Mouse (Mus musculus) limb, embryonic 12.5 days (tissue): Measurements from ENCODE around the gene Jag1. TPM values are rescaled to one million over a fixed set of nuclear protein-coding genes. Genes with fewer than 3 reads are reported as not detected.

Experiments used
- ATAC-seq: fragments of 200-750 bp; cut with Nextera tagmentation; 2 replicates; pipeline ENCODE4 v1.8.0; 2017; ENCODE audit warnings: low read depth, moderate TSS enrichment; ENCODE audit not compliant: insufficient number of reproducible peaks, insufficient read depth, low FRiP score, low TSS enrichment
- H3K27ac ChIP-seq: fragments of 300-500 bp; sonication (generic); 2 replicates; pipeline ENCODE4 v1.5.1; 2016; ENCODE audit warnings: mild to moderate bottlenecking, moderate library complexity
- H3K27me3 ChIP-seq: fragments of 300-500 bp; sonication (generic); 2 replicates; pipeline ENCODE4 v1.6.1; 2016; ENCODE audit warnings: mild to moderate bottlenecking, moderate library complexity
- H3K36me3 ChIP-seq: fragments of 300-500 bp; sonication (generic); 2 replicates; pipeline ENCODE4 v1.6.1; 2016; ENCODE audit warnings: mild to moderate bottlenecking, moderate library complexity
- H3K4me1 ChIP-seq: fragments of 300-500 bp; sonication (generic); replicated peaks from 2 replicates; pipeline ENCODE4 v1.6.1; 2016
- H3K4me2 ChIP-seq: fragments of 300-500 bp; sonication (generic); 2 replicates; pipeline ENCODE4 v1.6.1; 2016; ENCODE audit warnings: mild to moderate bottlenecking, moderate library complexity
- H3K4me3 ChIP-seq: fragments of 300-500 bp; sonication (generic); replicated peaks from 2 replicates; pipeline ENCODE4 v1.5.1; 2016; ENCODE audit warnings: mild to moderate bottlenecking
- H3K9ac ChIP-seq: fragments of 300-500 bp; sonication (generic); replicated peaks from 2 replicates; pipeline ENCODE4 v1.6.1; 2016; ENCODE audit warnings: mild to moderate bottlenecking, moderate library complexity
- H3K9me3 ChIP-seq: fragments of 300-500 bp; sonication (generic); 2 replicates; pipeline ENCODE4 v1.6.1; 2016; ENCODE audit warnings: mild to moderate bottlenecking, moderate library complexity
- WGBS: fragments of 180-500 bp; shearing (Covaris S2); methylation state at CpG from one replicate; pipeline ENCODE4 v1.1.7; 2016; 5-methylcytosine and 5-hydroxymethylcytosine counted together
- polyA plus RNA-seq: library from polyadenylated mRNA; unstranded; fragments of >200 nt; fragmentation: Nextera tagmentation; extraction: Ambion mirVana; gene quantifications from 2 replicates; pipeline ENCODE4 v1.2.1, GENCODE M21; 2016

Gene Jag1
- polyA plus RNA-seq, 1 experiment from 2014 or later: 23.3 TPM

- 89% methylated on average over 7 of the region's 7 CpGs for WGBS
- Histone ChIP-seq H3K36me3 (peaks cover 42% of the 10 kb centered on the region), H3K4me3 (no peak overlapping the region)
Measured at GRCm38 (mm10) chr2:137081001-137081400, 35.4 kb downstream of the Jag1 start.

GRCm38 (mm10) chr2:137080468-137080867 is 36.0 kb downstream of the Jag1 start:
- Histone ChIP-seq H3K36me3 (peaks cover 36% of the 10 kb centered on the region), H3K4me1 (peaks cover 28% of the 10 kb centered on the region), H3K9ac (no peak overlapping the region), H3K4me3 (no peak overlapping the region), H3K27me3 (0 out of 2 replicates have a peak, but pooled peaks cover 3% of the 10 kb centered on the region), H3K4me2 (no peak overlapping the region), H3K9me3 (no peaks in the 10 kb centered on the region), H3K27ac (no peak overlapping the region)
- ATAC-seq: no peak
- 68% methylated on average over 6 of the region's 6 CpGs for WGBS

More at GRCm38 (mm10) chr2:137081001-137081400, 35.4 kb downstream of the Jag1 start:
- no peaks in the 10 kb centered on the region for H3K9me3 ChIP-seq
- no peak overlapping the region for H3K9ac ChIP-seq
- 0 out of 2 replicates have a peak, but pooled peaks cover 3% of the 10 kb centered on the region for H3K27me3 ChIP-seq
- no peak for ATAC-seq
- no peak overlapping the region for H3K27ac ChIP-seq
- peaks cover 31% of the 10 kb centered on the region for H3K4me1 ChIP-seq
- no peak overlapping the region for H3K4me2 ChIP-seq

GRCm38 (mm10) chr2:137079721-137080320 is 36.6 kb downstream of the Jag1 start:
- ATAC-seq: no peak
- Histone ChIP-seq H3K4me3 (no peak overlapping the region), H3K36me3 (peaks cover 30% of the 10 kb centered on the region), H3K27me3 (0 out of 2 replicates have a peak, but pooled peaks cover 3% of the 10 kb centered on the region), H3K9ac (no peak overlapping the region), H3K4me2 (no peak overlapping the region), H3K4me1 (peaks cover 28% of the 10 kb centered on the region), H3K9me3 (no peaks in the 10 kb centered on the region), H3K27ac (0 out of 2 replicates have a peak overlapping the region, but pooled peaks have one; percentile 23)
- WGBS: 25% methylated on average over 10 of the region's 10 CpGs

GRCm38 (mm10) chr2:137078771-137079170 is 37.7 kb downstream of the Jag1 start:
- Histone ChIP-seq H3K9me3 (no peaks in the 10 kb centered on the region), H3K4me3 (no peak overlapping the region), H3K36me3 (peaks cover 19% of the 10 kb centered on the region), H3K27ac (no peak overlapping the region), H3K27me3 (0 out of 2 replicates have a peak, but pooled peaks cover 2% of the 10 kb centered on the region), H3K4me2 (no peak overlapping the region), H3K4me1 (peaks cover 31% of the 10 kb centered on the region), H3K9ac (no peak overlapping the region)
- 63% methylated on average over 4 of the region's 4 CpGs for WGBS
- ATAC-seq: no peak

- H3K27ac ChIP-seq: no peak overlapping the region
- no peak overlapping the region for H3K4me3 ChIP-seq
- H3K36me3 ChIP-seq: no peaks in the 10 kb centered on the region
- 31% methylated on average over 2 of the region's 2 CpGs for WGBS
- H3K4me1 ChIP-seq: peaks cover 17% of the 10 kb centered on the region
- H3K9me3 ChIP-seq: no peaks in the 10 kb centered on the region
- ATAC-seq: no peak
- H3K9ac ChIP-seq: no peak overlapping the region
- no peaks in the 10 kb centered on the region for H3K27me3 ChIP-seq
- no peak overlapping the region for H3K4me2 ChIP-seq
Measured at GRCm38 (mm10) chr2:137074313-137074620, 42.2 kb downstream of the Jag1 start.

GRCm38 (mm10) chr2:137073473-137074312 is 42.8 kb downstream of the Jag1 start:
- Histone ChIP-seq H3K27me3 (no peaks in the 10 kb centered on the region), H3K4me3 (no peak overlapping the region), H3K9ac (no peak overlapping the region), H3K9me3 (no peaks in the 10 kb centered on the region), H3K4me2 (no peak overlapping the region), H3K27ac (0 out of 2 replicates have a peak overlapping the region, but pooled peaks have one; percentile 19), H3K4me1 (peaks cover 11% of the 10 kb centered on the region), H3K36me3 (peaks cover under 1% of the 10 kb centered on the region; the same call in 1 of the 2 replicates)
- 29% methylated on average over 16 of the region's 16 CpGs for WGBS
- peak; percentile 33; the same call in 1 of the 2 replicates for ATAC-seq

- Histone ChIP-seq H3K4me1 (no peaks in the 10 kb centered on the region), H3K4me2 (no peak overlapping the region), H3K4me3 (no peak overlapping the region), H3K27me3 (no peaks in the 10 kb centered on the region), H3K36me3 (peaks cover 8% of the 10 kb centered on the region; the same call in 1 of the 2 replicates), H3K9me3 (no peaks in the 10 kb centered on the region), H3K27ac (no peak overlapping the region), H3K9ac (no peak overlapping the region)
- ATAC-seq: no peak
- WGBS: 86% methylated on average over 10 of the region's 10 CpGs
Measured at GRCm38 (mm10) chr2:137067479-137068110, 48.8 kb downstream of the Jag1 start.

- no peaks in the 10 kb centered on the region for H3K9me3 ChIP-seq
- H3K4me1 ChIP-seq: no peaks in the 10 kb centered on the region
- H3K27ac ChIP-seq: no peak overlapping the region
- no peak overlapping the region for H3K9ac ChIP-seq
- H3K27me3 ChIP-seq: no peaks in the 10 kb centered on the region
- 83% methylated on average over 3 of the region's 3 CpGs for WGBS
- H3K4me3 ChIP-seq: no peak overlapping the region
- no peak for ATAC-seq
- peaks cover 8% of the 10 kb centered on the region; the same call in 1 of the 2 replicates for H3K36me3 ChIP-seq
- H3K4me2 ChIP-seq: no peak overlapping the region
Measured at GRCm38 (mm10) chr2:137064513-137064912, 51.9 kb downstream of the Jag1 start.

GRCm38 (mm10) chr2:137063829-137064228 is 52.6 kb downstream of the Jag1 start:
- 78% methylated on average over 1 of the region's 1 CpGs for WGBS
- no peak for ATAC-seq

GRCm38 (mm10) chr2:137049906-137050305 is 66.5 kb downstream of the Jag1 start:
- Histone ChIP-seq H3K4me3 (no peak overlapping the region), H3K4me1 (no peaks in the 10 kb centered on the region), H3K27me3 (no peaks in the 10 kb centered on the region), H3K27ac (no peak overlapping the region), H3K9me3 (no peaks in the 10 kb centered on the region), H3K9ac (no peak overlapping the region), H3K4me2 (no peak overlapping the region), H3K36me3 (no peaks in the 10 kb centered on the region)
- WGBS: 78% methylated on average over 1 of the region's 1 CpGs
- ATAC-seq: no peak

More at GRCm38 (mm10) chr2:137063829-137064228, 52.6 kb downstream of the Jag1 start:
- H3K4me3 ChIP-seq: no peak overlapping the region
- H3K4me1 ChIP-seq: no peaks in the 10 kb centered on the region
- H3K9ac ChIP-seq: no peak overlapping the region
- H3K36me3 ChIP-seq: peaks cover 8% of the 10 kb centered on the region; the same call in 1 of the 2 replicates
- H3K9me3 ChIP-seq: no peaks in the 10 kb centered on the region
- H3K27ac ChIP-seq: no peak overlapping the region
- no peak overlapping the region for H3K4me2 ChIP-seq
- no peaks in the 10 kb centered on the region for H3K27me3 ChIP-seq

- H3K4me3 ChIP-seq: no peak overlapping the region
- no peaks in the 10 kb centered on the region for H3K4me1 ChIP-seq
- H3K36me3 ChIP-seq: no peaks in the 10 kb centered on the region
- no peaks in the 10 kb centered on the region for H3K9me3 ChIP-seq
- ATAC-seq: no peak
- H3K9ac ChIP-seq: no peak overlapping the region
- 80% methylated on average over 2 of the region's 2 CpGs for WGBS
- no peak overlapping the region for H3K4me2 ChIP-seq
- no peaks in the 10 kb centered on the region for H3K27me3 ChIP-seq
- H3K27ac ChIP-seq: no peak overlapping the region
Measured at GRCm38 (mm10) chr2:137049367-137049766, 67.1 kb downstream of the Jag1 start.
